Mouse (Mus musculus) liver, postnatal 0 days (tissue): ENCODE results near the gene Sdf4. TPM values are rescaled to one million over a fixed set of nuclear protein-coding genes. Genes with fewer than 3 reads are reported as not detected.

Source experiments
- ATAC-seq: fragments of 200-750 bp; cut with Nextera tagmentation; 2 replicates; pipeline ENCODE4 v1.8.0; 2017; ENCODE audit warnings: mild to moderate bottlenecking, moderate library complexity
- DNase-seq: peaks from one replicate; pipeline ENCODE4 v3.0.0-alpha.2; 2016
- H3K27ac ChIP-seq: fragments of 300-500 bp; sonication (generic); 2 replicates; pipeline ENCODE4 v1.5.1; 2014; ENCODE audit warnings: antibody characterized with exemption, moderate library complexity, mild to moderate bottlenecking, low read depth
- H3K27me3 ChIP-seq: fragments of 300-500 bp; sonication (generic); 2 replicates; pipeline ENCODE4 v1.6.1; 2014; ENCODE audit warnings: low read length, control low read depth, mixed read lengths; ENCODE audit not compliant: insufficient read depth
- H3K36me3 ChIP-seq: fragments of 300-500 bp; sonication (generic); replicated peaks from 2 replicates; pipeline ENCODE4 v1.6.1; 2014; ENCODE audit warnings: mild to moderate bottlenecking, control low read depth, low read length, moderate library complexity, mixed read lengths; ENCODE audit not compliant: insufficient read depth
- H3K4me1 ChIP-seq: fragments of 300-500 bp; sonication (generic); 2 replicates; pipeline ENCODE4 v1.6.1; 2014; ENCODE audit warnings: antibody characterized with exemption, mild to moderate bottlenecking, control low read depth; ENCODE audit not compliant: insufficient read depth
- H3K4me2 ChIP-seq: fragments of 300-500 bp; sonication (generic); 2 replicates; pipeline ENCODE4 v1.6.1; 2014; ENCODE audit warnings: low read depth, mild to moderate bottlenecking, low read length, moderate library complexity, mixed read lengths
- H3K4me3 ChIP-seq: fragments of 300-500 bp; sonication (generic); 2 replicates; pipeline ENCODE4 v1.5.1; 2014; ENCODE audit warnings: low read depth, low read length
- H3K9ac ChIP-seq: fragments of 300-500 bp; sonication (generic); replicated peaks from 2 replicates; pipeline ENCODE4 v1.6.1; 2014; ENCODE audit warnings: mild to moderate bottlenecking, moderate library complexity
- H3K9me3 ChIP-seq: fragments of 300-500 bp; sonication (generic); 2 replicates; pipeline ENCODE4 v1.6.1; 2016; ENCODE audit warnings: mild to moderate bottlenecking, control low read depth, low read length, mixed read lengths
- CTCF ChIP-seq: sonication (generic); IDR thresholded peaks from 2 replicates; pipeline ENCODE4 v1.5.1; 2016; ENCODE audit warnings: antibody characterized with exemption, low read depth
- EP300 ChIP-seq: IDR thresholded peaks from 2 replicates; pipeline ENCODE4 v1.6.1; 2016; ENCODE audit warnings: antibody characterized with exemption, low read depth, mild to moderate bottlenecking
- WGBS: fragments of 180-500 bp; shearing (Covaris S2); extraction: QIAGEN DNeasy Blood & Tissue Kit; methylation state at CpG from one replicate; pipeline ENCODE4 v1.1.7; 2014; ENCODE audit not compliant: insufficient replicate concordance; 5-methylcytosine and 5-hydroxymethylcytosine counted together
- polyA plus RNA-seq: library from polyadenylated mRNA; unstranded; fragments of >200 nt; fragmentation: Nextera tagmentation; extraction: Ambion mirVana; gene quantifications from 2 replicates; pipeline ENCODE4 v1.2.1, GENCODE M21; 2015

Sdf4 gene
- polyA plus RNA-seq, 1 experiment from 2014 or later, result 94.2 TPM

DNA sequence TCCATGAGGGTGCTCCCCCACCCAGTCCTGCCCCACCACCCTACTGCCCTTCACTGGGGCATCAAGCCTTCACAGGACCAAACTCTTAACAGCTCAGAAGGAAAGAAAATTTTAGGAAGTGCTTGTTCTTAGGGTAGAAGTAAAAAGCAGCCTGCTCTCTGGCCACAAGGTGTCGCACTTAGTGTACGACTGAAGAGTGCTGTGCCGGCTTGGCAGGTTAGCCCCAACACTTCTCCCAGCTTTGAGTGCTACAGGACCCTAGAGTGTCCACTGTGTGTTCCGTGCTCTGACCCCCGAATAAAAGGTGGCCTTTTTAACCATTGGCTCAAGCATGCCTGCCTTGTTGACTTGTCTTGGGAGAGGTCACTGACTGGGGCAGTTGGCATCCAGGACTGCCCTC, 33.4 kb upstream of the Sdf4 start:
- TF ChIP-seq EP300 (no peak), CTCF (peak; percentile 92)
- peaks cover 41% of the 10 kb centered on the region for H3K36me3 ChIP-seq
- DNase-seq, result peak; percentile 83
- no peak; the same call in 1 of the 2 replicates for ATAC-seq
- peaks cover 24% of the 10 kb centered on the region for H3K4me1 ChIP-seq
- no peaks in the 10 kb centered on the region for H3K27me3 ChIP-seq
- no peak overlapping the region for H3K27ac ChIP-seq
- WGBS, result 6% methylated on average over 5 of the region's 5 CpGs
- no peak overlapping the region for H3K9ac ChIP-seq
- no peak overlapping the region for H3K4me3 ChIP-seq
- H3K4me2 ChIP-seq, result no peak overlapping the region
- no peaks in the 10 kb centered on the region for H3K9me3 ChIP-seq

GRCm38 (mm10) chr4:155962167-155962971, 30.3 kb upstream of the Sdf4 start, which contains the start of gene C1qtnf12:
Gene C1qtnf12, plus strand, starts transcription at chr4:155962318.
- DNase-seq, result peak; percentile 84
- H3K36me3 ChIP-seq, result peaks cover 31% of the 10 kb centered on the region
- TF ChIP-seq CTCF (no peak), EP300 (no peak)
- peaks cover 24% of the 10 kb centered on the region for H3K4me1 ChIP-seq
- peak within 1 kb of the TSS; percentile 80 for H3K9ac ChIP-seq
- no peaks in the 10 kb centered on the region for H3K27me3 ChIP-seq
- H3K9me3 ChIP-seq, result no peaks in the 10 kb centered on the region
- 2% methylated on average over 33 of the region's 42 CpGs for WGBS
- H3K4me2 ChIP-seq, result peak within 1 kb of the TSS; percentile 99
- H3K4me3 ChIP-seq, result peak within 1 kb of the TSS; percentile 68
- H3K27ac ChIP-seq, result peak within 1 kb of the TSS; percentile 66
- peak; percentile 86 for ATAC-seq

DNA sequence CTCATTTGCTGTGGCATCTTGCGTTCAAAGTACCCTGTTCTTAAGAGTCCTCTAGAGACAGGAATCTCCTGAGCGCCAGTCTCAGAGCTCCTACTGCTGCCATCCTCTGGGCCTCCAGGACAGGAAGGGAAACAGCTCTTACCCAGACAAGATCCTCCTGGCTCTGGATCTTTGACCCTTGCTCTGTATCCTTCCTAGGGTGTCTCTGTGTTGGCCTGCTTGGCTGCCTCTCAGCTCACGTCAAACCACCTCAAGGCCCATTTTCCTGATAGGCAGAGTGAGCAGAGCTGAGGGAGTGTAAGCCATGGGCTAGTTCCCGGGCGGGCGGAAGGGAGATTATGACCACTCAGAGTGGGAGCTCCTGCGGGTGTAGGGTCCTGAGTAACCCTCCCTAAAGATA, 29.6 kb upstream of the Sdf4 start:
- peak overlapping the region; percentile 99 for H3K4me2 ChIP-seq
- H3K9me3 ChIP-seq, result no peaks in the 10 kb centered on the region
- H3K4me3 ChIP-seq, result peak overlapping the region; percentile 68
- H3K36me3 ChIP-seq, result peaks cover 23% of the 10 kb centered on the region
- TF ChIP-seq EP300 (no peak), CTCF (no peak)
- peak overlapping the region; percentile 80 for H3K9ac ChIP-seq
- no peak for DNase-seq
- H3K27ac ChIP-seq, result 0 out of 2 replicates have a peak overlapping the region, but pooled peaks have one; percentile 12
- no peak for ATAC-seq
- H3K4me1 ChIP-seq, result peaks cover 24% of the 10 kb centered on the region
- no peaks in the 10 kb centered on the region for H3K27me3 ChIP-seq
- 40% methylated on average over 7 of the region's 7 CpGs for WGBS

DNA sequence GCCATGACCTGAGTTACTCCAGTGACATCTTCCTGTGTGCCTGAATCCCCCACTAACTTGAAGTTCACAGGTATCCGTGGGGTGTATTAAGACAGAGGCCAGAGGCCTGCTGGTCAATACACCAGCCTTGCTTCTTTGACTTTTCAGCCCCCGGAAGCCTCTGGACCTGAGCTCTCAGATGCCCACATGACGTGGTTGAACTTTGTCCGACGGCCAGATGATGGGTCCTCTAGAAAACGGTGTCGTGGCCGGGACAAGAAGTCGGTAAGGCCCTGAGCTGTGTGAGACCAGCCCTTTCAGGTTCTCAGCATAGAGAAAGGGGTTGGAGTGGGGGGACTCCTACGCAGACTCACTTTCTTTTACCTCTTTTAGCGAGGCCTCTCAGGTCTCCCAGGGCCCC, 28.3 kb upstream of the Sdf4 start:
- Histone ChIP-seq H3K27ac (0 out of 2 replicates have a peak overlapping the region, but pooled peaks have one; percentile 11), H3K4me1 (peaks cover 30% of the 10 kb centered on the region), H3K4me2 (peak overlapping the region; percentile 99), H3K36me3 (peaks cover 19% of the 10 kb centered on the region), H3K9me3 (no peaks in the 10 kb centered on the region), H3K4me3 (no peak overlapping the region), H3K9ac (no peak overlapping the region; the same call in 1 of the 2 replicates), H3K27me3 (no peaks in the 10 kb centered on the region)
- TF ChIP-seq EP300 (no peak), CTCF (no peak)
- 80% methylated on average over 11 of the region's 11 CpGs for WGBS
- no peak for ATAC-seq
- DNase-seq, result no peak

DNA sequence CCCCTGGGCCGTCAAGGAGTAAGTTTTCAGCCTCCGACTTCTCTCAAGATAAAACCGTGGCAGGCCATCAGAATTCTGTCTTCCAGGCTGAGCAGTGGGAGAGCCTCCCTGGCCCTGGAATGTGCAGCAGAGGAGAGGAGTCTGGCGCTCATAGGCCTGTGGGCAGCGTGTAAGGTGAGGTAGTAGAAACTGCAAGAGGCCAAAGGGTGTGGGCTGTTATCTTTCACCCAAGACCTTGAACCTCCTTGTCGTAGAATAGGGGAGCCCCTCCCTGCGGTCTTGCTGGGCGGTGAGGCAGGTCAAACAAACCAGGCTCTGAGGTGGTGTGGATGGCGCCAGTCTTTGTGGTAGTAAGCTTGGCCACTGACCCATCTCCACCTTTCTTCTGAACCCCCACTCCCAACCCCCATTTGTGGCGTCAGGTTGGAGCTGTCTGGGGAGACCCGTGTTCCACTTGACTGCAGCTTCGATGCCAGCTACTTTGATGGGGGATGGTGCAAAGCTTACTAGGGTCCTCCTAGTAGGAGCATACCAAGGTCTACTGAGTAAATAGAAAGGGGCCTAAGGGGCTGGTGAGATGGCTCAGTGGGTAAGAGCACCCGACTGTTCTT, 23.5 kb upstream of the Sdf4 start:
- Histone ChIP-seq H3K27ac (no peak overlapping the region), H3K9me3 (no peaks in the 10 kb centered on the region), H3K4me3 (no peak overlapping the region), H3K4me1 (peaks cover 11% of the 10 kb centered on the region), H3K9ac (peak overlapping the region; percentile 44), H3K4me2 (peak overlapping the region; percentile 47), H3K27me3 (no peaks in the 10 kb centered on the region), H3K36me3 (peaks cover 14% of the 10 kb centered on the region)
- WGBS, result 56% methylated on average over 13 of the region's 13 CpGs
- TF ChIP-seq EP300 (no peak), CTCF (no peak)
- ATAC-seq, result peak; percentile 65
- no peak for DNase-seq

GRCm38 (mm10) chr4:155970286-155970685, 22.4 kb upstream of the Sdf4 start:
- no peak overlapping the region for H3K27ac ChIP-seq
- ATAC-seq (no peak), DNase-seq (peak; percentile 27)
- no peak overlapping the region for H3K4me2 ChIP-seq
- peaks cover 10% of the 10 kb centered on the region for H3K36me3 ChIP-seq
- 74% methylated on average over 5 of the region's 5 CpGs for WGBS
- peaks cover 11% of the 10 kb centered on the region for H3K4me1 ChIP-seq
- no peaks in the 10 kb centered on the region for H3K27me3 ChIP-seq
- no peaks in the 10 kb centered on the region for H3K9me3 ChIP-seq
- H3K9ac ChIP-seq, result no peak overlapping the region
- H3K4me3 ChIP-seq, result no peak overlapping the region
- TF ChIP-seq EP300, result no peak
- TF ChIP-seq CTCF, result no peak
